Mouse (Mus musculus): ENCODE measurements around the gene Arhgef2. TPM values are rescaled to one million over a fixed set of nuclear protein-coding genes. Genes with fewer than 3 reads are reported as not detected.

Arhgef2 gene
- polyA plus RNA-seq, 1 experiment from 2014 or later, result 127 TPM

DNA sequence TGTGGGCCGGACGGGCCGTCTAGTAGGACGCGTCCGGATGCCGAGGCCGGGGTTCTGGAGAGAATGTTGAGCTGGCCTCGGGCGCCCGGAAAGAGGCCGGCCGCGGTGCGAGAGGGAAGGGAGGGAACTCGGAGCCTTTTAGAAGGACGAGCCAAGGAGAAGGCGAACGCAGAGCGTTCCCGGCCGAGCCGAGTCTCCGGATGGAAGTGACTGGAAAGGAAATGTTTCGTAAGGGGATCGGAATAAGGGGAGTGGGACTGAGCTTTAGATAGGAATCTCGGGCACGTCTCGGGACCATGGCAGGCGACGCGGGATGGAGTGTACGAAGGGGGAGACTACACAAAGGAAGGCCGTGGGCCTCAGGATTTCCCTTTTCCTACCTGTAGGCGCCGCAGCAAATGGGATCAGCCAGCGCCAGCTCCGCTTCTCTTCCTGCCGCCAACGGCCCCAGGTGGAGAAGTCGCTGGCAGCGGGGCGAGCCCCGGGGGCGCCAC lies 80.2 kb downstream of the Arhgef2 start:
- H3K27me3 ChIP-seq (ENCODE audit: control insufficient read depth, insufficient read depth, low read length), result no peaks in the 10 kb centered on the region
- peaks cover 34% of the 10 kb centered on the region for H3K36me3 ChIP-seq (ENCODE audit: control insufficient read depth, insufficient read depth, low read length)
- H3K4me1 ChIP-seq (ENCODE audit: control insufficient read depth, insufficient read depth, low read length), result peaks cover 7% of the 10 kb centered on the region; the same call in 1 of the 2 replicates
- peak overlapping the region; percentile 94 for H3K4me2 ChIP-seq (replicated peaks; ENCODE audit: low read depth, low read length)
- under 1% methylated on average over 43 of the region's 45 CpGs for WGBS
- H3K4me3 ChIP-seq (ENCODE audit: low read length), result peak overlapping the region; percentile 99
- peak overlapping the region; percentile 99 for H3K9ac ChIP-seq (ENCODE audit: low read depth, low read length)
- no peaks in the 10 kb centered on the region for H3K9me3 ChIP-seq (ENCODE audit: control insufficient read depth, low read length)
- peak overlapping the region; percentile 98 for H3K27ac ChIP-seq (ENCODE audit: low read depth, low read length)
- ATAC-seq (ENCODE audit: low FRiP score, low TSS enrichment), result peak; percentile 67

DNA sequence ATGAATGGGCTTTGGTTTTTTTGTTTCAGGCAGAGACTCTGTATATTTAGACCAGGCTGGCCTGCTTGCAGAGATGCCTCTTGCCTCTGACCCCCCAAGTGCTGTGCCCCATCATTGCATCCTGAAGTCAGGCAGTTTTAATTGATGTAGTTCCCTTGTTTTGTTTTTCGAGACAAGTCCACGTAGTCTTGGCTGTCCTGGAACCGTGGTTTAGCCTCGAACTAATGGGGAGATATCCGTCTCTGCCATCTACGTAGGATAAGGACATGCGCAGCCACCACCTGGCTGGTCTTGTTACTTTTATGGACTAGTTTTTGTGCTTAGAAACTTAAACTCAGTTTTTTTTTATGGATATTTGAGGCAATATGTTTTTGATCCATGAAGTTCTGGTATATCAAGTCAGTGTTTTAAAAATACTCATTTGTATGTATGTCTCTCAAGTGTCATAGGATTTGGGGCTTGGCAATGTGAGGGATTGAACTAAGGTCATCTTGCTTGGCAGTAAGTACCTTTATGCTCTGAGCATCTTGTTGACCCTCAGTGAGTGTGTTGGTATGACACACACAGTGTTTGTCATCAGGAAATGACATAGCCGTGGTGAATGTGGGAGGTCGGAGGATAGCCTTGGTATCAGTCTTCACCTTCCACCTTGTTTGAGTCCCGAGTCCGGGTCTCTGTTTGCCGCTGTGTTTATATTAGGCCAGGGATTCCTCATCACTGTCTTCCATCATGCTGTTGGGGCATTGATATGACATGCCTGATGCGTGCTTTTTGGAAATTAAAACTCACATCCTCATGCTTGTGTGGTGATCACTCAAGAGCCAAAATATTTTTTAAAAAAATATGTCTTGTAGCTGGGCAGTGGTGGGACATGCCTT lies 81.2 kb downstream of the Arhgef2 start:
- peak overlapping the region; percentile 99 for H3K9ac ChIP-seq (ENCODE audit: low read depth, low read length)
- H3K27me3 ChIP-seq (ENCODE audit: control insufficient read depth, insufficient read depth, low read length), result no peaks in the 10 kb centered on the region
- WGBS, result 31% methylated on average over 13 of the region's 13 CpGs
- H3K36me3 ChIP-seq (ENCODE audit: control insufficient read depth, insufficient read depth, low read length), result peaks cover 42% of the 10 kb centered on the region
- no peaks in the 10 kb centered on the region for H3K9me3 ChIP-seq (ENCODE audit: control insufficient read depth, low read length)
- no peak overlapping the region for H3K27ac ChIP-seq (ENCODE audit: low read depth, low read length)
- peak overlapping the region; percentile 99 for H3K4me3 ChIP-seq (ENCODE audit: low read length)
- H3K4me1 ChIP-seq (ENCODE audit: control insufficient read depth, insufficient read depth, low read length), result peaks cover 7% of the 10 kb centered on the region; the same call in 1 of the 2 replicates
- no peak for ATAC-seq (ENCODE audit: low FRiP score, low TSS enrichment)
- H3K4me2 ChIP-seq (replicated peaks; ENCODE audit: low read depth, low read length), result peak overlapping the region; percentile 94

DNA sequence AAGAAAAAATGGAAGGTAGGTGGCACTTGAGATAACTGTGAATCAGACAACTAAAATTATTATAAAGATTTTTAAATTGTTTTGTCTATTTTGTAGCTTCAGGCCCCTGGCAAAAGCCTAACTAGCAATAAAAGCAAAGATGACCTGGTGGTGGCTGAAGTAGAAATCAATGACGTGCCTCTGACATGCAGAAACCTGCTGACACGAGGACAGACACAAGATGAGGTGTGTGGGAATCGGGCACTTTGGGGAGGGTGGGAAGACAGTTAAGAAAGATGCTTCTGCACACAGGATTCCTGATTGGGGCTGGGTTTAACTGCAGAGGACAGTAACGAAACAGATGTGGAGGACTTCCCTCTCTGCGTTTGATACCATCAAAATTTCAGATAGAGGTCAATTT lies 83.3 kb downstream of the Arhgef2 start:
- H3K27ac ChIP-seq (ENCODE audit: low read depth, low read length), result no peak overlapping the region
- H3K9ac ChIP-seq (ENCODE audit: low read depth, low read length), result no peak overlapping the region
- H3K36me3 ChIP-seq (ENCODE audit: control insufficient read depth, insufficient read depth, low read length), result peaks cover 61% of the 10 kb centered on the region
- no peak overlapping the region for H3K4me2 ChIP-seq (replicated peaks; ENCODE audit: low read depth, low read length)
- H3K27me3 ChIP-seq (ENCODE audit: control insufficient read depth, insufficient read depth, low read length), result no peaks in the 10 kb centered on the region
- ATAC-seq (ENCODE audit: low FRiP score, low TSS enrichment), result no peak
- H3K4me1 ChIP-seq (ENCODE audit: control insufficient read depth, insufficient read depth, low read length), result peaks cover 7% of the 10 kb centered on the region; the same call in 1 of the 2 replicates
- H3K9me3 ChIP-seq (ENCODE audit: control insufficient read depth, low read length), result no peaks in the 10 kb centered on the region
- WGBS, result 89% methylated on average over 5 of the region's 5 CpGs
- H3K4me3 ChIP-seq (ENCODE audit: low read length), result no peak overlapping the region

DNA sequence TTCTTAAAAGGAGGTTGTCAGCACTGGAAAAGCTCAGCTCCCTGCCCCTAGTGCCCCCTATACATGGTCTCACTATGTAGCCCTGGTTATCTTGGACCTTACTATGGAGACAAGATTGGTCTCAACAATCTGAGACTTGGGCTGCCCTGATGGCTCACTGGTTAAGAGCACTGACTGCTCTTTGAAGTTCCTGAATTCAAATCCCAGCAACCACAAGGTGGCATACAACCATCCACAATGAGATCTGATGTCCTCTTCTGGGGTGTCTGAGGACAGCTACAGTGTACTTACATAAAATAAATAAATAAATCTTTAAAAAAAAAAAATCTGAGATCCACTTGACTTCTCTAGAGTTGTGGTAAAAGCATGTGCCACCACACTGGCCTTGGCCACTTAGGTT lies 89.8 kb downstream of the Arhgef2 start:
- H3K9me3 ChIP-seq (ENCODE audit: control insufficient read depth, low read length), result no peaks in the 10 kb centered on the region
- H3K9ac ChIP-seq (ENCODE audit: low read depth, low read length), result no peak overlapping the region
- no peaks in the 10 kb centered on the region for H3K4me1 ChIP-seq (ENCODE audit: control insufficient read depth, insufficient read depth, low read length)
- H3K36me3 ChIP-seq (ENCODE audit: control insufficient read depth, insufficient read depth, low read length), result peaks cover 95% of the 10 kb centered on the region
- no peak for ATAC-seq (ENCODE audit: low FRiP score, low TSS enrichment)
- H3K27me3 ChIP-seq (ENCODE audit: control insufficient read depth, insufficient read depth, low read length), result no peaks in the 10 kb centered on the region
- no peak overlapping the region for H3K27ac ChIP-seq (ENCODE audit: low read depth, low read length)
- H3K4me2 ChIP-seq (replicated peaks; ENCODE audit: low read depth, low read length), result no peak overlapping the region
- no peak overlapping the region for H3K4me3 ChIP-seq (ENCODE audit: low read length)

Other genes starting within 250 kb of the Arhgef2 start
- gene Paqr6, start 241.4 kb upstream of the Arhgef2 start, polyA plus RNA-seq (2014; fragmentation: Nextera tagmentation; extraction: Ambion mirVana), result 7.9 and 8.5 TPM in 2 replicates
- gene Bglap3, start 233.2 kb upstream of the Arhgef2 start, polyA plus RNA-seq (2014; fragmentation: Nextera tagmentation; extraction: Ambion mirVana), result 0.28 TPM in 1 of 2 replicates, not detected in the other
- not detected in 2 replicates for gene Bglap2, start 227.3 kb upstream of the Arhgef2 start, polyA plus RNA-seq (2014; fragmentation: Nextera tagmentation; extraction: Ambion mirVana)
- 0.57 TPM in 1 of 2 replicates, not detected in the other for gene Bglap, start 221.5 kb upstream of the Arhgef2 start, polyA plus RNA-seq (2014; fragmentation: Nextera tagmentation; extraction: Ambion mirVana)
- 169 and 181 TPM in 2 replicates for gene Pmf1, start 195.6 kb upstream of the Arhgef2 start, polyA plus RNA-seq (2014; fragmentation: Nextera tagmentation; extraction: Ambion mirVana)
- gene Slc25a44, start 180.8 kb upstream of the Arhgef2 start, polyA plus RNA-seq (2014; fragmentation: Nextera tagmentation; extraction: Ambion mirVana), result 13.1 and 19.4 TPM in 2 replicates
- gene Sema4a, start 144.8 kb upstream of the Arhgef2 start, polyA plus RNA-seq (2014; fragmentation: Nextera tagmentation; extraction: Ambion mirVana), result 5.7 and 10.0 TPM in 2 replicates
- gene Lmna, start 96.0 kb upstream of the Arhgef2 start, polyA plus RNA-seq (2014; fragmentation: Nextera tagmentation; extraction: Ambion mirVana), result 41.6 and 55.7 TPM in 2 replicates
- 31.6 and 32.2 TPM in 2 replicates for gene Mex3a, start 73.6 kb upstream of the Arhgef2 start, polyA plus RNA-seq (2014; fragmentation: Nextera tagmentation; extraction: Ambion mirVana)
- 14.2 and 16.7 TPM in 2 replicates for gene Rab25, start 57.7 kb upstream of the Arhgef2 start, polyA plus RNA-seq (2014; fragmentation: Nextera tagmentation; extraction: Ambion mirVana)
- gene Lamtor2, start 52.9 kb upstream of the Arhgef2 start, polyA plus RNA-seq (2014; fragmentation: Nextera tagmentation; extraction: Ambion mirVana), result 81.7 and 165 TPM in 2 replicates
- gene Ubqln4, start 52.2 kb upstream of the Arhgef2 start, polyA plus RNA-seq (2014; fragmentation: Nextera tagmentation; extraction: Ambion mirVana), result 51.4 and 73.4 TPM in 2 replicates
- 260 and 303 TPM in 2 replicates for gene Ssr2, start 30.1 kb upstream of the Arhgef2 start, polyA plus RNA-seq (2014; fragmentation: Nextera tagmentation; extraction: Ambion mirVana)
- gene Rxfp4, start 47.2 kb downstream of the Arhgef2 start, polyA plus RNA-seq (2014; fragmentation: Nextera tagmentation; extraction: Ambion mirVana), result not detected in 2 replicates
- 58.1 and 103 TPM in 2 replicates for gene Khdc4, start 79.8 kb downstream of the Arhgef2 start, polyA plus RNA-seq (2014; fragmentation: Nextera tagmentation; extraction: Ambion mirVana)
- 44.7 and 46.4 TPM in 2 replicates for gene Rit1, start 110.9 kb downstream of the Arhgef2 start, polyA plus RNA-seq (2014; fragmentation: Nextera tagmentation; extraction: Ambion mirVana)
- gene Syt11, start 169.2 kb downstream of the Arhgef2 start, polyA plus RNA-seq (2014; fragmentation: Nextera tagmentation; extraction: Ambion mirVana), result 10.3 and 12.5 TPM in 2 replicates
- gene Gon4l, start 229.3 kb downstream of the Arhgef2 start, polyA plus RNA-seq (2014; fragmentation: Nextera tagmentation; extraction: Ambion mirVana), result 9.8 and 17.8 TPM in 2 replicates

Measured in kidney, embryonic 14.5 days (tissue).